Mouse (Mus musculus) embryonic facial prominence, embryonic 13.5 days (tissue): ENCODE measurements around the gene Bbs5. TPM values are rescaled to one million over a fixed set of nuclear protein-coding genes. Genes with fewer than 3 reads are reported as not detected.
"Not testable (repeated sequence)": the region's sequence is repeated elsewhere in the genome, so short reads cannot be mapped to it uniquely, and the experiment has no call there.

Experiments
- ATAC-seq: fragments of 200-750 bp; cut with Nextera tagmentation; 2 replicates; pipeline ENCODE4 v1.8.0; 2017; ENCODE audit warnings: low read depth; ENCODE audit not compliant: insufficient number of reproducible peaks, insufficient read depth, low FRiP score, low TSS enrichment
- H3K27ac ChIP-seq: fragments of 300-500 bp; sonication (generic); 2 replicates; pipeline ENCODE4 v1.5.1; 2015; ENCODE audit warnings: moderate library complexity, mild to moderate bottlenecking, inconsistent platforms
- H3K27me3 ChIP-seq: fragments of 300-500 bp; sonication (generic); 2 replicates; pipeline ENCODE4 v1.6.1; 2015; ENCODE audit warnings: mild to moderate bottlenecking, inconsistent platforms
- H3K36me3 ChIP-seq: fragments of 300-500 bp; sonication (generic); 2 replicates; pipeline ENCODE4 v1.6.1; 2015; ENCODE audit warnings: mild to moderate bottlenecking, inconsistent platforms
- H3K4me1 ChIP-seq: fragments of 300-500 bp; sonication (generic); 2 replicates; pipeline ENCODE4 v1.6.1; 2015; ENCODE audit warnings: inconsistent platforms
- H3K4me2 ChIP-seq: fragments of 300-500 bp; sonication (generic); 2 replicates; pipeline ENCODE4 v1.6.1; 2015; ENCODE audit warnings: moderate library complexity, mild to moderate bottlenecking, inconsistent platforms
- H3K4me3 ChIP-seq: fragments of 300-500 bp; sonication (generic); 2 replicates; pipeline ENCODE4 v1.5.1; 2015; ENCODE audit warnings: mild to moderate bottlenecking, inconsistent platforms
- H3K9ac ChIP-seq: fragments of 300-500 bp; sonication (generic); 2 replicates; pipeline ENCODE4 v1.6.1; 2015; ENCODE audit warnings: mild to moderate bottlenecking, inconsistent platforms
- H3K9me3 ChIP-seq: fragments of 300-500 bp; sonication (generic); 2 replicates; pipeline ENCODE4 v1.6.1; 2016; ENCODE audit warnings: inconsistent platforms
- WGBS: fragments of 180-500 bp; shearing (Covaris S2); methylation state at CpG from one replicate; pipeline ENCODE4 v1.1.7; 2015; ENCODE audit warnings: mixed read lengths; 5-methylcytosine and 5-hydroxymethylcytosine counted together
- polyA plus RNA-seq: library from polyadenylated mRNA; unstranded; fragments of >200 nt; fragmentation: Nextera tagmentation; extraction: Ambion mirVana; gene quantifications from 2 replicates; pipeline ENCODE4 v1.2.1, GENCODE M21; 2015

Bbs5 gene
- polyA plus RNA-seq, 1 experiment from 2014 or later: 23.9 TPM

GRCm38 (mm10) chr2:69635064-69635701 lies 11.8 kb upstream of the Bbs5 start:
- WGBS: 9% methylated on average over 11 of the region's 11 CpGs
- Histone ChIP-seq H3K4me3 (peak overlapping the region; percentile 42), H3K27ac (no peak overlapping the region), H3K4me2 (peak overlapping the region; percentile 49), H3K27me3 (no peaks in the 10 kb centered on the region), H3K36me3 (no peaks in the 10 kb centered on the region), H3K4me1 (no peaks in the 10 kb centered on the region), H3K9me3 (no peaks in the 10 kb centered on the region), H3K9ac (peak overlapping the region; percentile 55; the same call in 1 of the 2 replicates)
- ATAC-seq: no peak

GRCm38 (mm10) chr2:69635807-69636206 lies 11.2 kb upstream of the Bbs5 start:
- Histone ChIP-seq H3K4me3 (no peak overlapping the region), H3K27ac (no peak overlapping the region), H3K9me3 (no peaks in the 10 kb centered on the region), H3K4me2 (no peak overlapping the region), H3K9ac (no peak overlapping the region), H3K36me3 (no peaks in the 10 kb centered on the region), H3K27me3 (no peaks in the 10 kb centered on the region), H3K4me1 (no peaks in the 10 kb centered on the region)
- 66% methylated on average over 6 of the region's 6 CpGs for WGBS
- no peak for ATAC-seq

GRCm38 (mm10) chr2:69637989-69638388 lies 9.0 kb upstream of the Bbs5 start:
- not testable (repeated sequence) for H3K4me1 ChIP-seq, H3K27ac ChIP-seq, H3K36me3 ChIP-seq, H3K4me3 ChIP-seq, H3K9ac ChIP-seq, H3K9me3 ChIP-seq, H3K4me2 ChIP-seq, H3K27me3 ChIP-seq, ATAC-seq
- WGBS: 71% methylated on average over 7 of the region's 7 CpGs

- no peaks in the 10 kb centered on the region for H3K27me3 ChIP-seq
- H3K4me3 ChIP-seq: no peak overlapping the region
- no peaks in the 10 kb centered on the region for H3K36me3 ChIP-seq
- no peak overlapping the region for H3K27ac ChIP-seq
- 59% methylated on average over 10 of the region's 10 CpGs for WGBS
- H3K4me2 ChIP-seq: no peak overlapping the region
- no peak for ATAC-seq
- H3K9ac ChIP-seq: no peak overlapping the region
- no peaks in the 10 kb centered on the region for H3K9me3 ChIP-seq
- H3K4me1 ChIP-seq: no peaks in the 10 kb centered on the region
These were observed 6.9 kb upstream of the Bbs5 start for GRCm38 (mm10) chr2:69640100-69640499.

GRCm38 (mm10) chr2:69644968-69645617 lies 1.9 kb upstream of the Bbs5 start:
- Histone ChIP-seq H3K27me3 (no peaks in the 10 kb centered on the region), H3K36me3 (no peaks in the 10 kb centered on the region), H3K4me3 (no peak overlapping the region), H3K4me1 (0 out of 2 replicates have a peak, but pooled peaks cover 6% of the 10 kb centered on the region), H3K27ac (no peak overlapping the region), H3K9ac (no peak overlapping the region), H3K9me3 (no peaks in the 10 kb centered on the region), H3K4me2 (no peak overlapping the region)
- 91% methylated on average over 11 of the region's 11 CpGs for WGBS
- ATAC-seq: no peak

GRCm38 (mm10) chr2:69649716-69650115 lies 2.7 kb downstream of the Bbs5 start:
- Histone ChIP-seq H3K4me1 (0 out of 2 replicates have a peak, but pooled peaks cover 6% of the 10 kb centered on the region), H3K4me3 (no peak overlapping the region), H3K9ac (0 out of 2 replicates have a peak overlapping the region, but pooled peaks have one; percentile 27), H3K36me3 (peaks cover 2% of the 10 kb centered on the region; the same call in 1 of the 2 replicates), H3K9me3 (no peaks in the 10 kb centered on the region), H3K27me3 (no peaks in the 10 kb centered on the region), H3K4me2 (no peak overlapping the region), H3K27ac (no peak overlapping the region)
- ATAC-seq: no peak
- WGBS: 89% methylated on average over 5 of the region's 5 CpGs

- Histone ChIP-seq H3K27ac (no peak overlapping the region), H3K9ac (no peak overlapping the region), H3K4me1 (no peaks in the 10 kb centered on the region), H3K4me2 (no peak overlapping the region), H3K9me3 (no peaks in the 10 kb centered on the region), H3K27me3 (no peaks in the 10 kb centered on the region), H3K4me3 (no peak overlapping the region), H3K36me3 (peaks cover 50% of the 10 kb centered on the region)
- ATAC-seq: no peak
- WGBS: 85% methylated on average over 4 of the region's 4 CpGs
These were observed 12.4 kb downstream of the Bbs5 start for GRCm38 (mm10) chr2:69659326-69659725.

- no peak overlapping the region for H3K9ac ChIP-seq
- H3K4me3 ChIP-seq: no peak overlapping the region
- no peaks in the 10 kb centered on the region for H3K4me1 ChIP-seq
- no peak for ATAC-seq
- H3K4me2 ChIP-seq: no peak overlapping the region
- peaks cover 37% of the 10 kb centered on the region for H3K36me3 ChIP-seq
- no peaks in the 10 kb centered on the region for H3K27me3 ChIP-seq
- H3K9me3 ChIP-seq: no peaks in the 10 kb centered on the region
- no peak overlapping the region for H3K27ac ChIP-seq
- 59% methylated on average over 13 of the region's 13 CpGs for WGBS
These were observed 17.0 kb downstream of the Bbs5 start for GRCm38 (mm10) chr2:69663827-69664476.

GRCm38 (mm10) chr2:69667656-69668055 lies 20.7 kb downstream of the Bbs5 start:
- no peaks in the 10 kb centered on the region for H3K9me3 ChIP-seq
- H3K4me1 ChIP-seq: no peaks in the 10 kb centered on the region
- no peaks in the 10 kb centered on the region for H3K27me3 ChIP-seq
- ATAC-seq: no peak
- H3K4me2 ChIP-seq: no peak overlapping the region
- H3K9ac ChIP-seq: no peak overlapping the region
- H3K36me3 ChIP-seq: peaks cover 24% of the 10 kb centered on the region
- H3K27ac ChIP-seq: no peak overlapping the region
- WGBS: 91% methylated on average over 4 of the region's 4 CpGs
- no peak overlapping the region for H3K4me3 ChIP-seq

GRCm38 (mm10) chr2:69668414-69668813 lies 21.4 kb downstream of the Bbs5 start:
- H3K36me3 ChIP-seq: peaks cover 20% of the 10 kb centered on the region
- H3K4me1 ChIP-seq: no peaks in the 10 kb centered on the region
- no peak overlapping the region for H3K4me3 ChIP-seq
- no peak overlapping the region for H3K27ac ChIP-seq
- no peaks in the 10 kb centered on the region for H3K9me3 ChIP-seq
- ATAC-seq: no peak
- H3K27me3 ChIP-seq: no peaks in the 10 kb centered on the region
- H3K4me2 ChIP-seq: no peak overlapping the region
- H3K9ac ChIP-seq: no peak overlapping the region
- 84% methylated on average over 6 of the region's 6 CpGs for WGBS

- WGBS: 73% methylated on average over 9 of the region's 9 CpGs
These were observed 22.9 kb downstream of the Bbs5 start, which contains the start of gene Klhl41 for GRCm38 (mm10) chr2:69669853-69670252. Gene Klhl41, plus strand, starts transcription at chr2:69670120.

More at GRCm38 (mm10) chr2:69669853-69670252, 22.9 kb downstream of the Bbs5 start, which contains the start of gene Klhl41:
- no peak for ATAC-seq
- Histone ChIP-seq H3K4me1 (no peaks in the 10 kb centered on the region), H3K27me3 (no peaks in the 10 kb centered on the region), H3K36me3 (peaks cover 13% of the 10 kb centered on the region; the same call in 1 of the 2 replicates), H3K27ac (no peak within 1 kb of the TSS), H3K4me3 (no peak within 1 kb of the TSS), H3K9ac (no peak within 1 kb of the TSS), H3K9me3 (no peaks in the 10 kb centered on the region), H3K4me2 (no peak within 1 kb of the TSS)
